Mouse (Mus musculus): ENCODE results near the gene Ankrd55.

DNA sequence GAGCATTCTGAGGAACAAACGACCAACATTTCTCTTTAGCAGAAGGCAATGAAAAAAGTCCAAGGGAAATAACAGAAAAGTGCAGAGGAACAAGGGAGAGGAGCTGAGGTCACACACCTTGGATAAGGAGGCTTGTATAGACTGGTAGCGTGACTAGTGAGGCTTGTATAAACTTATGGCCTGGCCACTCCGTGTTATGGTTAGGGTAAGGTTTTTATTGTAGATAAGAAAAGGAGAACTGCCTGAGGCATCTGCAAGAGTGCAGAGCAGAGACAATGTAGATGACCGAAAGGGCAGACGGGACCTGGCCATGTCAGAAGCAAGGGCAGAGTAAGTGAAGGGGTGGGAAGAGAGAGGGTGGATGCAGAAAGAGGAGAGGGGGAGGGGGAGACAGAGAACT lies 10.7 kb upstream of the Ankrd55 start:
- TF ChIP-seq MAFK (IDR thresholded peaks at IDR 0.05; ENCODE audit: insufficient read depth, low read depth, low read length): no peak
- TF ChIP-seq ZC3H11A (IDR thresholded peaks at IDR 0.05; ENCODE audit: borderline replicate concordance, low read depth, low read length): no peak
